Mouse (Mus musculus) adrenal gland, postnatal 10 days (tissue): ENCODE measurements around the gene Slit2. TPM values are rescaled to one million over a fixed set of nuclear protein-coding genes. Genes with fewer than 3 reads are reported as not detected.

Experiments
- microRNA-seq: library from miRNA; unstranded; fragments of <30 nt; microRNA quantifications from one replicate; pipeline ENCODE4 v1.2.0, GENCODE M21; 2021
- total RNA-seq, 2 experiments: library from RNA; stranded (reverse); gene quantifications; 2 replicates each; pipeline ENCODE4 v1.2.3; 2021

The Slit2 gene
- total RNA-seq, 2 experiments from 2014 or later: 10.8 to 22.4 TPM

Small RNA genes within 50 kb of the gene (microRNA-seq; reads per million reads assigned to microRNA genes)
- gene Mir218-1: 14.3 reads per million, percentile 22 among the genes with 10 or more reads in this experiment
